Mouse (Mus musculus) right cerebral cortex, adult 18-20 months (tissue): ENCODE measurements around the gene Gm29276.
"Not testable (repeated sequence)": the region's sequence is repeated elsewhere in the genome, so short reads cannot be mapped to it uniquely, and the experiment has no call there.

ENCODE experiments used
- DNase-seq: peaks from one replicate; pipeline ENCODE4 v3.0.0; 2022; ENCODE audit warnings: mixed read lengths

Gm29276 gene

DNA sequence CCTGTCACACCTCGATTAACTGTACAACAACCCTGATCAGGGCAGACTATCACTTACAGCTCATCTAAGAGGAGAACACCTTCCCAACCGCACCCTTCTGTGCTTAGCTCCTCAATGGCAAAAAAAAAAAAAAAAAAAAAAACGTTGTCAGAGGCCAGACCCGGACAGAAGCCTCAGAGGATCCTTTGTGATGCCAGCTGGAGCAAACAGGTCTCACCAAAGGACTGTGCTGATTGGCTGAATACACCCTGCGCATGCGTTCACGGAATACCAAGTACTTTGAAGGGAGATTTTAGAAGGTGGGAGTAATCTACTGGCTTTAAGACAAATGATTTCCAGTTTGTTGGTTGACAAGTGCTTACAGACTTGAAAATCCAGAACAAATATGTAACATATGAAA, at the start of gene Gm29276:
Gm29276 (minus strand) TSS at position 101 of the 400 bp plus-strand sequence.
- DNase-seq: not testable (repeated sequence)
